ENCODE assay signal across 32 mouse cellular contexts in the genomic region with DNA sequence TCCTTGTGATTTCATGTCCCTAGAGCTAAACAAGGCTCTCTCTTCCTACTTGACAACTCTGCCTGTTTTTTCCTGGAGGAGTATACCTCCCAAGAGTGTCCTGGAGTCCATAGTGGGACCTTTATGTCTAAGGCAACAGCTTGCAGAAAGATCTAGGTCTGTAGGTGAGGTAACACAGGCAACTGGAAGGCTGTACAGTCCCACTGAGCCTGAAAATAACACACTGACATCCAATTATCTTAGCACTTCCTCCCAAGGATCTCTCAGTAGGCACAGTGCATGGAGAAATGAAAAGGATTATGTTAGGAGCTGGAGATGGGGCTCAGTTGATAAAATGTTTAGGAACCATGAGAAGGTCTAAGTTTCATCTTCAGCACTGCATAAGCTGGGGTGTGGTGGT. TPM values are rescaled to one million over a fixed set of nuclear protein-coding genes. Genes with fewer than 3 reads are reported as not detected.
"Had no signal": no experiment of that assay in that cellular context is flagged by ENCODE, and none has a peak within 500 bp of the region (broad histone marks: within the 10 kb centered on the region; RNA-seq: fewer than 3 reads in every experiment).

No protein-coding gene starts in this region.

- H3K4me2 ChIP-seq: heart, embryonic 11.5 days; heart, embryonic 13.5 days; heart, embryonic 15.5 days; hindbrain, embryonic 12.5 days; hindbrain, embryonic 14.5 days; limb, embryonic 12.5 days; liver, embryonic 11.5 days; liver, embryonic 13.5 days; liver, embryonic 15.5 days had no signal

- H3K9me3 ChIP-seq: heart, embryonic 13.5 days; heart, embryonic 15.5 days; hindbrain, embryonic 10.5 days; hindbrain, embryonic 12.5 days; limb, embryonic 12.5 days; liver, embryonic 13.5 days; liver, embryonic 15.5 days had no signal

- ATAC-seq: hindbrain, embryonic 16.5 days; inflammation-experienced regulatory T-cells, adult 6 months; intestine, postnatal 0 days; liver, postnatal 0 days had no signal

- H3K27me3 ChIP-seq: heart, embryonic 13.5 days; heart, embryonic 15.5 days; hindbrain, embryonic 12.5 days; limb, embryonic 12.5 days; liver, embryonic 13.5 days; liver, embryonic 15.5 days had no signal

- H3K4me1 ChIP-seq: heart, embryonic 13.5 days; heart, embryonic 15.5 days; hindbrain, embryonic 10.5 days; hindbrain, embryonic 12.5 days; limb, embryonic 12.5 days; liver, embryonic 13.5 days; liver, embryonic 15.5 days had no signal

- H3K27ac ChIP-seq: gastrocnemius, adult 2 months; heart, adult 2 months; heart, embryonic 13.5 days; heart, embryonic 15.5 days; hindbrain, embryonic 10.5 days; hindbrain, embryonic 12.5 days; hindbrain, embryonic 14.5 days; layer of hippocampus, adult 2 months; left cerebral cortex, adult 2 months; limb, embryonic 12.5 days; liver, embryonic 13.5 days; liver, embryonic 15.5 days had no signal

- H3K9ac ChIP-seq: heart, embryonic 13.5 days; heart, embryonic 15.5 days; hindbrain, embryonic 12.5 days; hindbrain, embryonic 14.5 days; limb, embryonic 12.5 days; liver, embryonic 13.5 days; liver, embryonic 15.5 days; liver, postnatal 0 days had no signal

- H3K36me3 ChIP-seq: heart, embryonic 15.5 days; hindbrain, embryonic 10.5 days; hindbrain, embryonic 12.5 days; limb, embryonic 12.5 days; liver, embryonic 13.5 days; liver, embryonic 15.5 days had no signal

- H3K4me3 ChIP-seq: gastrocnemius, adult 2 months; heart, adult 2 months; heart, embryonic 13.5 days; heart, embryonic 15.5 days; hindbrain, embryonic 10.5 days; hindbrain, embryonic 12.5 days; layer of hippocampus, adult 2 months; left cerebral cortex, adult 2 months; limb, embryonic 12.5 days; liver, embryonic 13.5 days; liver, embryonic 15.5 days had no signal

- DNase-seq: gastrocnemius, adult 2 months; gastrocnemius, postnatal 10 days; gastrocnemius, postnatal 25 days; heart, adult 2 months; heart, postnatal 14 days; heart, postnatal 36 days; kidney, adult 18-20 months; kidney, adult 8-10 months; kidney, postnatal 10 days; kidney, postnatal 25 days; kidney, postnatal 4 days; liver; liver, embryonic 13.5 days; liver, postnatal 0 days had no signal

RNA-seq across cellular contexts. Expression of a gene that starts 44.6 kb away (rescaled TPM):
- polyA plus RNA-seq: heart, adult 2 months; heart, embryonic 11.5 days; heart, embryonic 13.5 days; heart, embryonic 15.5 days; heart, postnatal 0 days; hindbrain, embryonic 10.5 days; hindbrain, embryonic 12.5 days; hindbrain, embryonic 14.5 days; hindbrain, embryonic 16.5 days; inflammation-experienced regulatory T-cells, adult 6 months; intestine, postnatal 0 days; kidney, embryonic 14.5 days; kidney, embryonic 16.5 days; limb, embryonic 12.5 days; limb, embryonic 14.5 days; liver, embryonic 11.5 days; liver, embryonic 13.5 days; liver, embryonic 15.5 days had no signal
